In the genomic region with DNA sequence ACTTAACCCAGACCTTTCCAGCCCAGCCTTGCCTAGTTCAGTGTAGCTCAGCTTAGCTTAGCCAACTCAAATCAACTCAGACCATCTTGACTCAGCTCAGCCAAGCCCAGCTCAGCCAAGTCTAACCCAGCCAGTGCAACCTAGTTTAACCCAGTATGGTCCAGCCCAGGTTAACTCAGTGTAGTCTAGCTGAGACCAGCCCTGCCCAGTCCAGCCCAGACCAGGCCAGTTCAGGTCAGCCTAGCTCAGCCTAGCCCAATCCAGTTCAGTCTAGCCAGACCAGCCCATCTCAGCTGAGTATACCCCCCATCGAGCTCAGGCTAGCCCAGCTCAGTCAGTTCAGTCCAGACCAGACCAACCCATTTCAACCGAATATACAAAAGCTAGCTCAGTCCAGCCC, we compare ENCODE assay signal across 11 mouse cellular contexts.
DNase-seq lines count a peak whose midpoint lies in the region; ATAC-seq and TF ChIP-seq lines count a peak whose summit lies in the region.
"Had no signal": no experiment of that assay in that cellular context is flagged by ENCODE, and none has a peak within 500 bp of the region (broad histone marks: within the 10 kb centered on the region; RNA-seq: fewer than 3 reads in every experiment).

No protein-coding gene starts in this region.

- 80% methylated on average over 2 of the region's 2 CpGs for WGBS in heart, embryonic 15.5 days
- WGBS in heart, embryonic 10.5 days, result 66% methylated on average over 2 of the region's 2 CpGs
- WGBS in lung, postnatal 0 days, result 70% methylated on average over 2 of the region's 2 CpGs
- 78% methylated on average over 2 of the region's 2 CpGs for WGBS in intestine, postnatal 0 days
- 77% methylated on average over 2 of the region's 2 CpGs for WGBS in stomach, embryonic 16.5 days

- no peak overlapping the region for H3K9ac ChIP-seq in heart, embryonic 15.5 days
- H3K9ac ChIP-seq in lung, postnatal 0 days (replicated peaks; ENCODE audit: low read depth), result no peak overlapping the region
- H3K9ac ChIP-seq in intestine, postnatal 0 days (ENCODE audit: low read depth, low read length), result no peak overlapping the region
- no peak overlapping the region for H3K9ac ChIP-seq in stomach, embryonic 16.5 days (ENCODE audit: low read length)

- TF ChIP-seq CTCF in lung, postnatal 0 days (IDR thresholded peaks at IDR 0.05), result no peak
- TF ChIP-seq CTCF in intestine, postnatal 0 days (IDR thresholded peaks at IDR 0.05; ENCODE audit: low read depth), result no peak

- H3K4me3 ChIP-seq in heart, embryonic 15.5 days, result no peak overlapping the region
- no peak overlapping the region for H3K4me3 ChIP-seq in heart, embryonic 10.5 days
- no peak overlapping the region for H3K4me3 ChIP-seq in lung, postnatal 0 days (ENCODE audit: low read depth, low read length)
- H3K4me3 ChIP-seq in intestine, postnatal 0 days (ENCODE audit: low read depth, low read length), result no peak overlapping the region
- H3K4me3 ChIP-seq in stomach, embryonic 16.5 days (replicated peaks; ENCODE audit: low read length), result no peak overlapping the region

- H3K4me2 ChIP-seq in heart, embryonic 15.5 days, result no peak overlapping the region
- no peak overlapping the region for H3K4me2 ChIP-seq in lung, postnatal 0 days (replicated peaks; ENCODE audit: low read depth, low read length)
- no peak overlapping the region for H3K4me2 ChIP-seq in intestine, postnatal 0 days (replicated peaks; ENCODE audit: low read depth)
- no peak overlapping the region for H3K4me2 ChIP-seq in stomach, embryonic 16.5 days (ENCODE audit: low read depth, low read length)

- peak; percentile 7; the same call in 1 of the 2 replicates for ATAC-seq in heart, embryonic 15.5 days (replicated peaks; ENCODE audit: insufficient number of reproducible peaks, insufficient read depth, low FRiP score, low read depth)
- ATAC-seq in lung, postnatal 0 days, result peak; percentile 5; the same call in 1 of the 2 replicates
- ATAC-seq in intestine, postnatal 0 days, result peak; percentile 31; the same call in 1 of the 2 replicates
- ATAC-seq in stomach, embryonic 16.5 days (ENCODE audit: insufficient read depth, low FRiP score), result peak; percentile 17; the same call in 1 of the 2 replicates

- H3K9me3 ChIP-seq in heart, embryonic 15.5 days (replicated peaks), result no peaks in the 10 kb centered on the region
- H3K9me3 ChIP-seq in heart, embryonic 10.5 days, result no peaks in the 10 kb centered on the region
- H3K9me3 ChIP-seq in lung, postnatal 0 days (ENCODE audit: low read length), result no peaks in the 10 kb centered on the region
- H3K9me3 ChIP-seq in intestine, postnatal 0 days (ENCODE audit: control insufficient read depth), result no peaks in the 10 kb centered on the region
- H3K9me3 ChIP-seq in stomach, embryonic 16.5 days (replicated peaks; ENCODE audit: control insufficient read depth, low read length), result no peaks in the 10 kb centered on the region

- no peak for TF ChIP-seq EP300 in lung, postnatal 0 days (IDR thresholded peaks at IDR 0.05)

- H3K27me3 ChIP-seq in heart, embryonic 15.5 days, result no peaks in the 10 kb centered on the region
- no peaks in the 10 kb centered on the region for H3K27me3 ChIP-seq in heart, embryonic 10.5 days (ENCODE audit: insufficient read depth, poor library complexity, severe bottlenecking)
- H3K27me3 ChIP-seq in lung, postnatal 0 days (replicated peaks; ENCODE audit: insufficient read depth, low read length), result no peaks in the 10 kb centered on the region
- H3K27me3 ChIP-seq in intestine, postnatal 0 days (replicated peaks; ENCODE audit: control insufficient read depth, insufficient read depth, low read length), result no peaks in the 10 kb centered on the region
- no peaks in the 10 kb centered on the region for H3K27me3 ChIP-seq in stomach, embryonic 16.5 days (ENCODE audit: control insufficient read depth, insufficient read depth, low read length)

- no peaks in the 10 kb centered on the region for H3K36me3 ChIP-seq in heart, embryonic 15.5 days
- H3K36me3 ChIP-seq in heart, embryonic 10.5 days, result no peaks in the 10 kb centered on the region
- no peaks in the 10 kb centered on the region for H3K36me3 ChIP-seq in lung, postnatal 0 days (ENCODE audit: insufficient read depth, low read length)
- H3K36me3 ChIP-seq in intestine, postnatal 0 days (ENCODE audit: control insufficient read depth, insufficient read depth), result no peaks in the 10 kb centered on the region
- H3K36me3 ChIP-seq in stomach, embryonic 16.5 days (ENCODE audit: control insufficient read depth, insufficient read depth, low read length), result no peaks in the 10 kb centered on the region

- no peak for DNase-seq in heart, embryonic 10.5 days (ENCODE audit: low spot score)
- DNase-seq in lung, postnatal 0 days (ENCODE audit: low spot score), result no peak
- no peak for DNase-seq in lung, postnatal 4 days
- DNase-seq in ovary, postnatal 10 days (ENCODE audit: low spot score), result no peak
- no peak for DNase-seq in gastrocnemius, adult 8-10 months (ENCODE audit: low spot score in 2 of 2)
- DNase-seq: adrenal gland, postnatal 14 days; cerebellum, adult 2 months; heart, postnatal 10 days had no signal

- H3K4me1 ChIP-seq in heart, embryonic 15.5 days (replicated peaks), result no peaks in the 10 kb centered on the region
- H3K4me1 ChIP-seq in heart, embryonic 10.5 days, result no peaks in the 10 kb centered on the region
- no peaks in the 10 kb centered on the region for H3K4me1 ChIP-seq in lung, postnatal 0 days (ENCODE audit: insufficient read depth, low read depth, low read length)
- H3K4me1 ChIP-seq in intestine, postnatal 0 days (replicated peaks; ENCODE audit: control insufficient read depth, insufficient read depth, low read length), result no peaks in the 10 kb centered on the region
- H3K4me1 ChIP-seq in stomach, embryonic 16.5 days (ENCODE audit: control insufficient read depth, insufficient read depth, low read length), result no peaks in the 10 kb centered on the region

- no peak overlapping the region for H3K27ac ChIP-seq in heart, embryonic 15.5 days
- no peak overlapping the region for H3K27ac ChIP-seq in heart, embryonic 10.5 days
- H3K27ac ChIP-seq in lung, postnatal 0 days (ENCODE audit: low read length), result no peak overlapping the region
- no peak overlapping the region for H3K27ac ChIP-seq in intestine, postnatal 0 days (ENCODE audit: low read depth, low read length)
- no peak overlapping the region for H3K27ac ChIP-seq in stomach, embryonic 16.5 days (ENCODE audit: low read length)
